Mouse (Mus musculus) limb, embryonic 10.5 days (tissue): ENCODE measurements at regions not wholly inside any gene's neighbourhood (a gene's known extent, or its start where the extent isn't known, plus 50 kb on each side); places are given as distances from the start of the nearest gene placed in this dataset.

Experiments
- DNase-seq: peaks from one replicate; pipeline ENCODE4 v3.0.0-alpha.2; 2017; ENCODE audit warnings: low spot score
- H3K27ac ChIP-seq: fragments of 300-500 bp; sonication (generic); 2 replicates; pipeline ENCODE4 v1.5.1; 2016; ENCODE audit warnings: mild to moderate bottlenecking
- H3K27me3 ChIP-seq: fragments of 300-500 bp; sonication (generic); 2 replicates; pipeline ENCODE4 v1.6.1; 2016; ENCODE audit warnings: low read depth, mild to moderate bottlenecking; ENCODE audit not compliant: poor library complexity, severe bottlenecking
- H3K36me3 ChIP-seq: fragments of 300-500 bp; sonication (generic); 2 replicates; pipeline ENCODE4 v1.6.1; 2016; ENCODE audit warnings: mild to moderate bottlenecking, moderate library complexity
- H3K4me1 ChIP-seq: fragments of 300-500 bp; sonication (generic); 2 replicates; pipeline ENCODE4 v1.6.1; 2016
- H3K4me3 ChIP-seq: fragments of 300-500 bp; sonication (generic); 2 replicates; pipeline ENCODE4 v1.5.1; 2016; ENCODE audit warnings: mild to moderate bottlenecking, moderate library complexity
- H3K9me3 ChIP-seq: fragments of 300-500 bp; sonication (generic); replicated peaks from 2 replicates; pipeline ENCODE4 v1.6.1; 2016; ENCODE audit warnings: mild to moderate bottlenecking
- WGBS: fragments of 180-500 bp; shearing (Covaris S2); methylation state at CpG from one replicate; pipeline ENCODE4 v1.1.7; 2016; 5-methylcytosine and 5-hydroxymethylcytosine counted together

DNA sequence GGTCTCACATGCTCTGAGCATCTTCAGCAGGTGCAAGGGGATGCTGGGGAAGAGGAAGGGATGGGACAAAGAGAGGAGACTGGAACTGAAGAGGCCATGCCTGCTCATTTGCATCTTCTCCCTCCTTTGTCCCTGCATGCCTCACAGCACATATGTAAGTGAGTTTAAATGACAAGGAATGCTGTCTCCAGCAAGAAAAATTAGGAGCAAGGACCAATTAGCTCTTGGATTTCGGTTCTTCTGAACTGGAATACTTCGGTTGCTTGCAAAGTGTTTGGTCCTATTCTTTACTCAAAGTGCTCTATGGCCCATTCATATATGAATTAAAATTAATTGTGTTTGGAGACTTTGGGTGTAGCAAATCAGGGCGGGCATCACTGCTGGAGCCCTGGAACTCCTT is 459.0 kb upstream of the Adgrl2 start:
- H3K27ac ChIP-seq = no peak overlapping the region
- no peaks in the 10 kb centered on the region for H3K9me3 ChIP-seq
- no peaks in the 10 kb centered on the region for H3K36me3 ChIP-seq
- WGBS = 88% methylated on average over 3 of the region's 3 CpGs
- peaks cover 13% of the 10 kb centered on the region; the same call in 1 of the 2 replicates for H3K27me3 ChIP-seq
- peaks cover 12% of the 10 kb centered on the region for H3K4me1 ChIP-seq
- DNase-seq = no peak
- no peak overlapping the region for H3K4me3 ChIP-seq

- 64% methylated on average over 6 of the region's 6 CpGs for WGBS
- Histone ChIP-seq H3K27ac (no peak overlapping the region), H3K27me3 (peaks cover 13% of the 10 kb centered on the region; the same call in 1 of the 2 replicates), H3K4me3 (no peak overlapping the region), H3K4me1 (peaks cover 25% of the 10 kb centered on the region), H3K36me3 (no peaks in the 10 kb centered on the region), H3K9me3 (no peaks in the 10 kb centered on the region)
- no peak for DNase-seq
These were observed 455.7 kb upstream of the Adgrl2 start for GRCm38 (mm10) chr3:149445991-149446564.

DNA sequence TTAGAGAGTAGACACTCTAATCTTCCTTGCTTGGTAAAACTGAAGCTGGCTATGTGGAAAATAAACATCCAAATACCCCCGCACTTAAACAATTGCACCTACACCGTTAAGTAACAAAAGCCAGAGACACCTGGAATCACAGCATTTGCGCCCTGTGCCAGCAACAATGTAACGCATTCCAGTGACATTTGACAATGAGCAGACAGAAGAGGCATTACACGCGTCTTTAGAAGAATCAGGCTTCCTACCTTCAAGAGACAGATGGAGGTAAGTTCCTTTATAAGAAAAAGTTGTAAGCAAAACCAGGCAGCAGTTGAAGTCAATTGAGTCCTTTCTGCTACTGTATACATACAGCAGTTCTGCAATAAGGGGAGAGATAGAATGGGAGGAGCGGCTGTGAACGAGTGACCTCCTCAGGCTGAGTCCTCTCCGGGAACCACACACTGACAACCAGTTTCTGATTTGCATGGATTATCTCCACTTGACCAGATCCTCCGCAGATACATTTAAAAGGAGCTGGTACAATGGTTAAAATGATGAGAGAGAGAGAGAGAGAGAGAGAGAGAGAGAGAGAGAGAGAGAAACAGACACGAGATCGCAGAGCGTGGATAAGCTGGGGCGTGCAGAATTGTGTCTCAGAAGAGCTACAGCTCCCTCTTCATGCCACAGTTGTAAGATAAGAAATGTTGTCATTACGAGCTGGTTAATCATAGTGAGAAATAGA is 454.7 kb upstream of the Adgrl2 start:
- Histone ChIP-seq H3K4me1 (peaks cover 30% of the 10 kb centered on the region), H3K36me3 (no peaks in the 10 kb centered on the region), H3K9me3 (no peaks in the 10 kb centered on the region), H3K27ac (no peak overlapping the region), H3K4me3 (peak overlapping the region; percentile 29), H3K27me3 (peaks cover 13% of the 10 kb centered on the region; the same call in 1 of the 2 replicates)
- WGBS = 12% methylated on average over 15 of the region's 15 CpGs
- DNase-seq = no peak

DNA sequence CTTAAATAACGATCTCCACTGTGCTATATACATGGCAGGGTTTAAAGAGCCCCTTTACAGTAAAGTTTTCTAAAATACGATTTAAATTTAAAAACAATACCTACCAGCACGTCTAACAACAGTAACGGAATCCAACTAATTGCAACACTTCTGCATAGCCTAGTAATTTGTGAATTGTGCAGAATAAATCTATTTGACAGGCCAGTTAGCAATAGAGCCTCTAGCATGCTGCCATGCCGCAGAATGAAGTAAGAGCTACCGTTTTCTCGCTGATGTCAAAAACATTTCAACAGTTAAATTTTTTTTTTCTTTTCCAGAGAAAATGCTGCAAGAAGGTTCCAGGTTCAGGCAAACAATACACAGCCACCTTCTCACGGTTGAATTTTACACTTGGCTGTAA is 454.0 kb upstream of the Adgrl2 start:
- Histone ChIP-seq H3K27ac (no peak overlapping the region), H3K27me3 (peaks cover 13% of the 10 kb centered on the region; the same call in 1 of the 2 replicates), H3K4me3 (no peak overlapping the region), H3K9me3 (no peaks in the 10 kb centered on the region), H3K4me1 (peaks cover 31% of the 10 kb centered on the region), H3K36me3 (no peaks in the 10 kb centered on the region)
- WGBS = 53% methylated on average over 8 of the region's 8 CpGs
- DNase-seq = no peak

GRCm38 (mm10) chr3:149441227-149441626 is 450.9 kb upstream of the Adgrl2 start:
- Histone ChIP-seq H3K4me3 (no peak overlapping the region), H3K27ac (no peak overlapping the region), H3K9me3 (no peaks in the 10 kb centered on the region), H3K36me3 (no peaks in the 10 kb centered on the region), H3K27me3 (peaks cover 10% of the 10 kb centered on the region; the same call in 1 of the 2 replicates), H3K4me1 (peaks cover 39% of the 10 kb centered on the region)
- no peak for DNase-seq

DNA sequence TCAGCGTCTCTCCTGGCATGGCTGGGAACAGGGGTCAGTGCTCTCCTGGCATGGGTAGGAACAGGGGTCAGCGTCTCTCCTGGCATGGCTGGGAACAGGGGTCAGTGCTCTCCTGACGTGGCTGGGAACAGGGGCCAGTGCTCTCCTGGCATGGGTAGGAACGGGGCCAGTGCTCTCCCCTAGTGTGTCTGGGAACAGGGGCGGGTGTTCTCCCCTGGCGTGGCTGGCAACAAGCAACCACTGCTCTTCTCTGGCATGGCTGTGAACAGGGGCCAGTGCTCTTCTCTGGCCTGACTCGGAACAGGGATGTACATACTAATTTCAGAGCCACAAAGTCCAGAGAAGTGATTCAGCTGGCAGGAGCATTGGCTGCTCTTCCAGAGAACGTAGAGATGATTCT is 447.4 kb upstream of the Adgrl2 start:
- no peak overlapping the region for H3K27ac ChIP-seq
- peaks cover 16% of the 10 kb centered on the region; the same call in 1 of the 2 replicates for H3K4me1 ChIP-seq
- no peaks in the 10 kb centered on the region for H3K27me3 ChIP-seq
- H3K36me3 ChIP-seq = no peaks in the 10 kb centered on the region
- H3K9me3 ChIP-seq = no peaks in the 10 kb centered on the region
- WGBS = 89% methylated on average over 8 of the region's 8 CpGs
- no peak for DNase-seq
- H3K4me3 ChIP-seq = no peak overlapping the region

DNA sequence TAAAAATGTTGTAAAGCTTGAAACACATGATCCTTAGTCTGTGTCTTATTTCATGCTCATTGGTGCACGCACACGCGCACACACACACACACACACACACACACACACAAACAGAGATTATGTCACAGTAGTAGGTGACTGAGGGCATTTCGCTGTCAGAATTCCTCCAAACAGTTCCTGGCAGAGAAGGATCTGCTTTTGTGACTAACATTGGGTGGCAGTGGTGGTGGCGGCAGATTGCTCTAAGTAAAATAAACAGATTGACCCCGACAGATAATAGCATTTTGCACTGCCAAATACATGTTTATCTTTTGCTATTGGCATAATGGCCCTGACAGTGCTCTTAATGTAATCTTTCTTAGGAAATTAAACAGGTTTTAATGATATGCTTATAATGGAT is 446.6 kb upstream of the Adgrl2 start:
- Histone ChIP-seq H3K4me3 (no peak overlapping the region), H3K27ac (no peak overlapping the region), H3K4me1 (peaks cover 14% of the 10 kb centered on the region; the same call in 1 of the 2 replicates), H3K27me3 (no peaks in the 10 kb centered on the region), H3K36me3 (no peaks in the 10 kb centered on the region), H3K9me3 (no peaks in the 10 kb centered on the region)
- no peak for DNase-seq
- 77% methylated on average over 6 of the region's 6 CpGs for WGBS

DNA sequence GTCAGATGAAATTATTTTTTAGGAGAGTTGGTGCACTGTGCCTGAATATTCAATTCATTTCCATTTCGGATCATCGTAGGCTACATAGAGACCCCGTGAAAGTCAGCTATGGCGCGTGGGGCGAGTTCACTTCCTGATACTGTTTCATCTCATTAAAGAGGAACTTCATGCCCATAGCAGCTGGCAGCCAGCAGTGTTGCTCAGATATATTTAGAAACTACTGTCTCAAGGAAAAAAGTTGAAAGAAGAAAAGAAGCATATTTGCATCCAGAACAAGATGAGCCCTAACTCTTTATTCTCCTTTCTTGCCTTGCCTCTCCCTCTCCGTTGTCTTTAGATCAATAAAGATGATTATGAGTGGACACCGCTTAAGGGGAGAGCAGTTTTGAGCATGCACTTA is 446.1 kb upstream of the Adgrl2 start:
- Histone ChIP-seq H3K36me3 (no peaks in the 10 kb centered on the region), H3K27ac (no peak overlapping the region), H3K4me1 (peaks cover 14% of the 10 kb centered on the region; the same call in 1 of the 2 replicates), H3K27me3 (no peaks in the 10 kb centered on the region), H3K9me3 (no peaks in the 10 kb centered on the region), H3K4me3 (no peak overlapping the region)
- DNase-seq = no peak
- 94% methylated on average over 8 of the region's 8 CpGs for WGBS

DNA sequence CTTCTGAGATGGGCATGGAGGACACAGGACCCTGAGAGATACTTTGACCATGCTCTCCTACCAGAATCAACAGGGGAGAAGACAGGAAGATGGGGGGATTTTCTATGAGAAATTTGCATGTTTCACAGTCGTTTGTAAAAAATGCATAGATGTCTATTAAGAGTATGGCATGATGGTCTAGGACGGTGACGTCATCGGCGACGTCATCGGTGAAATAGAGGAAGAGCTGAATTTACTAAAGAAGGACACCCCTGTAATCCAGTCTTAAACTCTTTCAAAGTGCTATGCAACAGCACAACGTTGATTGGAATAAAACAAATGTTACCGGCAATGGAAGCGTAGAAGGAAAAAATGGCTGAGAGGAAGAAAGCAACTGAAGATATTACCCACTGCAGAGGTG is 441.4 kb upstream of the Adgrl2 start:
- Histone ChIP-seq H3K27ac (no peak overlapping the region), H3K4me1 (no peaks in the 10 kb centered on the region), H3K4me3 (no peak overlapping the region), H3K36me3 (no peaks in the 10 kb centered on the region), H3K27me3 (no peaks in the 10 kb centered on the region), H3K9me3 (no peaks in the 10 kb centered on the region)
- no peak for DNase-seq
- 95% methylated on average over 10 of the region's 10 CpGs for WGBS

DNA sequence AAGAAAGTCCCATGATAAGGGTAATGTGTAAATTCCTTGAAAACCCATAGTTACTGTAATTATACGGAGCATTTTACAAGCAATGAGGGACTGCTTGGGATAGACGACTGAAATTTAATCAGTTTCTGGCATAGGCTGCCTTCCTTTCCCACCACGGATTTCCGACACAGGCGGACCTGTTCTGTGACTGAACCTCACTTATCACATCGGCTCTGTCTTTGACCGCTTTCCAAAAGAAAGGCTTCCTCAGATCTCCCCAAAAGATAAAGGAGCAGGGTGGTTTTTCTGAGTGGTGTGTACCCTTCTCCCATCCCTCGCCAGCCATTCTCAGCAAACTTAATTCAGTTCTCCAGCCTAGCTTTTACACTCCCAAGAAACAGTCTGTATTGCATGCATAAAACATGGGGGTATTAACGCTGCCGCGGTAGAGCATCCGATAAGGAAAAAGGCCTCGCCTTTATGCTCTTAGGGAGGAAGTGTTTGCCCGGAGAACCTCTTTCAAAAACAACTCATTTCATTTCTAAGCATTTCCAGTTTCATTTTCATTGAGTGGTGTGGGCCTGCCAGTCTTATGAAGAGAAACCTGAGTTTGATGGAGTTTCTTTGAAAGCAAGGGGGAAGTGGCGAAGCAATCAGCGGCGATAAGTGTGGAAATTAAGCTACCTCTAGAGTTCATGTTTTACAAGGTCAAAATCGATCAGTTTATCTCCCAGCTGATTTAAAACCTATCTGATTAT is 435.8 kb upstream of the Adgrl2 start:
- no peaks in the 10 kb centered on the region for H3K9me3 ChIP-seq
- no peaks in the 10 kb centered on the region for H3K4me1 ChIP-seq
- no peak overlapping the region for H3K4me3 ChIP-seq
- H3K27me3 ChIP-seq = no peaks in the 10 kb centered on the region
- WGBS = 83% methylated on average over 18 of the region's 18 CpGs
- H3K27ac ChIP-seq = no peak overlapping the region
- no peak for DNase-seq
- no peaks in the 10 kb centered on the region for H3K36me3 ChIP-seq

GRCm38 (mm10) chr3:149424306-149424705 is 434.0 kb upstream of the Adgrl2 start:
- H3K36me3 ChIP-seq = no peaks in the 10 kb centered on the region
- no peak for DNase-seq
- no peaks in the 10 kb centered on the region for H3K9me3 ChIP-seq
- no peak overlapping the region for H3K27ac ChIP-seq
- H3K4me1 ChIP-seq = no peaks in the 10 kb centered on the region
- no peaks in the 10 kb centered on the region for H3K27me3 ChIP-seq
- WGBS = 95% methylated on average over 1 of the region's 1 CpGs
- H3K4me3 ChIP-seq = no peak overlapping the region

- Histone ChIP-seq H3K9me3 (no peaks in the 10 kb centered on the region), H3K4me3 (no peak overlapping the region), H3K27ac (no peak overlapping the region), H3K36me3 (no peaks in the 10 kb centered on the region), H3K4me1 (no peaks in the 10 kb centered on the region), H3K27me3 (no peaks in the 10 kb centered on the region)
- no peak for DNase-seq
- WGBS = 67% methylated on average over 9 of the region's 9 CpGs
These were observed 433.1 kb upstream of the Adgrl2 start for GRCm38 (mm10) chr3:149423491-149423890.

- Histone ChIP-seq H3K27me3 (0 out of 2 replicates have a peak, but pooled peaks cover 6% of the 10 kb centered on the region), H3K4me1 (peaks cover 13% of the 10 kb centered on the region), H3K4me3 (no peak overlapping the region), H3K27ac (no peak overlapping the region), H3K9me3 (no peaks in the 10 kb centered on the region), H3K36me3 (no peaks in the 10 kb centered on the region)
- 86% methylated on average over 4 of the region's 4 CpGs for WGBS
- DNase-seq = no peak
These were observed 424.7 kb upstream of the Adgrl2 start for GRCm38 (mm10) chr3:149415081-149415480.
